Mouse (Mus musculus) WW6 (cell line): ENCODE data around the gene Rere.
"Not testable (repeated sequence)": the region's sequence is repeated elsewhere in the genome, so short reads cannot be mapped to it uniquely, and the experiment has no call there.

ENCODE experiments used
- DNase-seq: peaks from one replicate; pipeline ENCODE4 v3.0.0-alpha.2; 2013; ENCODE audit warnings: low read depth, low spot score

Gene Rere

DNA sequence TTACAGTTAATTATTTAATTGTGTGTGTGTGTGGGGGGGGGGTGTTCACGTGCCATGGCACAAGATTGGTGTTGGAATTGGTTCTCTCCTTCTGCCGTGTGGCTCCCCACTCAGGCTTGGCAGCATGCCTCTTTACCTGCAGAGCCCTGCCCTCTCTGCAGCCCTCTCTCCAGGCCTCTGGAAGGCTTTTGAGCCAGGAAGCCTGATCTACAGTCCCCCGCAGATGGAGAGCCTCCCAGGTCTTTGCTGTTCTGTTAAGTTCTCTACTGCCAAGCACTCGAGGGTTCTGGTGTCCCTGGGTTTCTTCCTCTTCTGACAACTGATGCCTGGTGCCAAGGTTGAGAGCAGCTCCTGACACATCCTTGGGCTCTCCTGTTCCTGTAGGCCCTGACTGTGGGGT, 27.0 kb upstream of the Rere start:
- no peak for DNase-seq

DNA sequence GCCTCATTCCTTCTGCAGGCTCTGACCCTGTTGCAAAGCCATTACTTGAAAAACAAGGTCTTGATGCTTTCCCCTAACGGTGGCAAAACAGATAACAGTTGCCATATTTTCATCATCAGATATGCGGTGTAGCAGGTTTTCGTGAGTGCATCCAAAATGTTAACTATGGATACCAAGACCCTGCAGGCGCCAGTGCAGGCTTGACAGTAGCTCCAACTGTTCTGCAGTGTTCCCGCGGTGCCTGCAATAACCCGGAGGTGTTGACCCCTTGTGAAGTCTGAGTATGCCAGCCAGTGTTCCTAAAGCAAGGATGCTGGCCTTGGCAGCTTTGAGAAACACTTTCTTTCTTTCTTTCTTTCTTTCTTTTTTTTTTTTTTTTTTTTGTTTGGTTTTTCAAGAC, 26.3 kb upstream of the Rere start:
- no peak for DNase-seq

DNA sequence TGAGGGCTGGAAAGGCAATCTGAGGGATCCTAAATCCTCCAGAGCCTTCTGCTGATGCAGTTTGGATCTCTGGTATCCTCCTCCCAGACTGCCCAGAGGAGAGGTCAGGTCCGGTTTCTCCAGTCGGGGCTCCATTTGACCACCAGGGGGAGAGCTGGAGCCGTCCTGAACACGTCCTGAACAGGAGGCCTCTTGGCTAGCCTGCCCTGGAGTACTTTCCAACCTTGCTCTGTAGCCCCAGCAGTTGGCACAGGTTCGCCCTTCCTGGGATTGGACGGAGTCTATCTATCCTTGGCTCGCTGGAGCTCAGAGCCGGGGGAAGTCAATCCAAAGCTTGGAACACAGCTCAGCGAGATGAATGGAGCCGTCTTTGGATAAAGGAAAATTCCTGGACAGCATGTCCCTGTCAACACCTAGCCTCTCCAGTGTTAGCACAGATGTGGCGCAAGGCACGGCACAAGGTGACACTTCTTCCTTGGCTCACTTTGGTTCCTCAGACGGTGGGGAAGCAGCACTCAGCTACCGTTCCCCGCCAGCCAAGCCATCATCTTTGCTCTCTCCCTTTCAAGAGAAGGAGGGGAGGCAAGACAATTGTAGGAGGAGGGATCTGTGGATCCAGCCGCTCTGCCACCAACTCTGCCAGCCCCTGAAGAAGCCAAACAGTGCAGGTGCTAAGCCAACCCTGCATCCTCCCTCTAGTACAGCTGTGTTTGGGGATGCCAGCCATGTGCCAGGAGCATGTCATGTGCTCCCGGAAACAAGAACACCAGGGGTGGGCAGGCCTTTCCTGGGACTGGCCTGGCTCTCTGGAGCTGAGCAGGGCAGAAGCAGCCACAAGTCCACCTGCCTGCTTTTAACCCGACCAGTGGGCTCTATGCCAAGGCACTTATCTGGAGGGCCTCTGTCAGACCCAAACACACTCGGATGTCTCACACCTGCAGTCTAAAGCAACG, 23.9 kb upstream of the Rere start:
- DNase-seq: no peak

DNA sequence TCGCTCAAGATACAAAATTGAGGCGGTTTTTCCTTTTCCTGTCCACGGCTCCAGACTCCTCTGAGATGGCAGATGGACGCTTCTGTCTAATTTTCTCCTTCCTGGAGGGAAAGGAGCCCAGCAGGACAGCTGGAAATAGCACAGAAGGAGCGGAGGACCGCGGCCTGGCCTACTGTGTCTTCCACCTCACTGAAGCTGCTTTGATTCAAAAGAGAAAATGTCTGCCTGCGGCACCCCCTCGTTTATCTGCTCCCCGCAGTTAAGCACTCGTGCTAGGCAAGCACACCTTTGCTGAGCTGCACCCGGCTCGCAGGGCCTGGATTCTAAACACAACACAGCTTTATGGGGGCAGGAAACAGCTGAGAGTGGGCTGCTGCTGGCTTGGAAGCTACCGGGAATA, 23.1 kb upstream of the Rere start:
- DNase-seq: no peak

DNA sequence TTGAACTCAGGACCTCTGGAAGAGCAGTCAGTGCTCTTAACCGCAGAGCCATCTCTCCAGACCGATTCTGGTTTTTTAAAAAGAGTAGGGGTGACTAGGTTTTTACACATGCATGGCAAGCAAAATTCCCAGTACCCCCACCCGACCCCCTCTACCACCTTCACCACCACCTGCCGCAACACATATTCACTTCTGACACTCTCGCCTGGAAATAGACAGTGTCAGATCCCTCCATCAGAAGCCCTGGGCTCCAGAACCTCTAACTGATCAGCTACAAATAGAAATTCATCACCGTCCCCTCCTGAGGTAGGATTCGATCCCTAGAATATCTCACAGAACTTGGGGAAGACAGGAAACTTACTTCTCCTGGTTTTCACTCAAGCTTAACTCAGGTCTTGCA, 21.9 kb upstream of the Rere start:
- no peak for DNase-seq

DNA sequence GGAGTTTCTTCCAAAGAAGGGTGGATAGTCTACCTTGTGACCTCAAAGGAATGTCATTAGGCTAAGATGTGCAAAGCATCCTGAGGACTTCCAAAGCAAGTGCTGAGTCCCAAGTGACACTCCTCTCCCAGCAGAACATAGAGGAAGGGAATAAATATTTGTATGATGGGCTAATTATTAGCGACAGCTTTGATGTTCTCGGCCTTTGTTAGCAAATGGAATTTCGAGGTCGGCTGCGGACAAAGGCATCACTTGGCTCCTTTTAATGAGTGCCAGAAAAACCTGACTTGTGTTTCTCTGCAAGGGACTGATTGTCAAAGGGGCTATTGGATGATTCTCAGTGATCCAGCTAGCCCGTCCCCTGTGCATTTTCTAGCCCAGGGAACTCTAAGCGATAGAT, 21.3 kb upstream of the Rere start:
- DNase-seq: no peak

DNA sequence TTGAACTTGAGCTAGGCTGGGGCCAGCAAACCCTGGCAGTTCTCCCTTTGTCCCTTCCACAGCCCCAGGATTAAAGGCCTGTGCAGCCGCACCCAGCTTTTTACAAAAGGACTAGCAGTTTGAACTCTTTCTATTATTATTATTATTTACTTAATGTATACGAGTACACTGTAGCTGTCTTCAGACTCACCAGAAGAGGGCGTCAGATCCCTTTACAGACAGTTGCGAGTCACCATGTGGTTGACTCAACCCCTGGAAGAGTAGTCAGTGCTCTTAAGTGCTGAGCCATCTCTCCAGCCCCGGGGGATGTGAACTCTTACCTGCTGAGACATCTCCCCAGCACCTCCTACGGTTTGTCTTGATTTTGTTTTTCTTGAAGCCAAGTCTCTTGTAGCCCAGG, 20.7 kb upstream of the Rere start:
- no peak for DNase-seq

DNA sequence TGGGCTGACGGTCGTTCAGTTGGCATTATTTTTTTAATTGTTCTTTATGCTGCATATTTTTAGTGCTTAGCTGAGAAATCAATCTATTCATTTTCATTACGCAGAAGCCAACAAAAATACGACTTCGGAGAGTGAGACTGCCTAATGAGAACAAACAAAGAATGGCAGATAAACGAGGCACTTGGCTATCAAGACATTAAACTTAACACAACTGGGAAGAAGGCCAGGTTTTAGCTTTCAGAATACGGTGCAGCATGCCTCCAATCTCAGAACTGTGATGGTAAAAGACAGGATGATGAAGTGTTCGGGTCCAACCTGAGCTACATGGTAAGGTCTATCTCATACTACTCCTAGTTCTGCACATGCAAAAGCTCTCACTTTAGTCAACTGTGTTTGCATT, 19.1 kb upstream of the Rere start:
- DNase-seq: no peak

DNA sequence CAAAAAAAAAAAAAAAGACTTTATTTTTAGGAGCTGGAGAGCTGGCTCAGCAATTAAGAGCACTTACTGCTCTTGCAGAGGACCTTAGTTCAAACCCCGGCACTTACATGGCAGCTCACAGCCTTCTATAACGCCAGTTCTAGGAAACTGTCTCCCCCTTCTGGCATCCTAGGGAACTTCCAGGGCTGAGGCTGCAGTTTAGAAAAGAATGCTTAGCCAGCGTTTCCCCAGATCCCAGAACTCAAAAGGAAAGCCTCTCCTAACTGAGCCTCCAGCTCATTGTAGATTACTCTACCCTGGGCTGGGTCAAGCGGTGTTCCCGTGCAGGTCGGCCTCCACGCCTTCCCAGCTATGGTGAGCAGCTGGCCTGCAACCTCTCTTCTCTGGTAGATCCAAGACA, 16.5 kb upstream of the Rere start:
- DNase-seq: peak; percentile 70

DNA sequence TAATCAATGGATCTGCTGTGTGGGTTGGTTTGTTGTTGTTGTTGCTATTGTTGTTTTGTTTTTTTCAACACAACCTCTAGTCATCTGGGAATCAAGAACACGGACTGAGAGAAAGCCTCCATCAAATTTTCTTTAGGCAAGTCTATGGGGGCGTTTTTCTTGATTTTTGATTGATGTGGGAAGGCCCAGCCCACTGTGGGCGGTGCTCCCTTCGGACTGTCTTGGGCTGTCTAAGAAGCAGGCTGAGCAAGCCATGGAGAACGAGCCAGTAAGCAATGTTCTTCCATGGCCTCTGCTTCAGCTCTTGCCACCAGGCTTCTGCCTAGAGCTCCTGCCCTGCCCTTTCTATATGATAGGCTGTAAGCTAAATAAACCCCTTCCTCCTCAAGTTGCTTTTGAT, 16.0 kb upstream of the Rere start:
- DNase-seq: no peak

DNA sequence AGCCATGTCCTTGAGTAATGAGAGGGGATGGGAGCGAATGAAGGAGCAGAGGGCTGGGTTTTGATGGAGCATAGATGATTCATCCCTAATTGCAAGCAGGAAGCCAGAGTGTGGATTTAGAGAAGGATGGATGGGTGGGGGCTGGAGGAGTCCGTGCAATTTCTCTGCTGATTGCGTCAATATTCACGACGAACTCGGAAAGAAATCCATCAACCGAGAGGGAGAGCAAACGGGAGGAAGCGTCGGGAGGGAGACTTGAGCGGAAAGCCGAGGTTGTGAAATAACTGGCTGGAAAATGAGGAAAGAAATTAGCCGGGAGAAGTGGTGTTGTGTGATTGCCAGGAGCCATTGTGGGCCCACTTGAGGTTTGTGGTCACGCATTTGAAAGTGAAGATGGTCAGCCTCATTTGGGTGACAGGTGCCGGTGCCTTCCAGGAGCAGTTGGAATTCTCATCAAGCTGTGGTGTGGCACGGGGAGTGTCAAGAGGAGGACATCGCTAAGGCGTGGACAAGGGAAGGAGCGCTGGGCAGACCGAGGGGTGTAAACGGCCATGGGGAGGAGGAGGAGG, 14.7 kb upstream of the Rere start:
- DNase-seq: no peak

DNA sequence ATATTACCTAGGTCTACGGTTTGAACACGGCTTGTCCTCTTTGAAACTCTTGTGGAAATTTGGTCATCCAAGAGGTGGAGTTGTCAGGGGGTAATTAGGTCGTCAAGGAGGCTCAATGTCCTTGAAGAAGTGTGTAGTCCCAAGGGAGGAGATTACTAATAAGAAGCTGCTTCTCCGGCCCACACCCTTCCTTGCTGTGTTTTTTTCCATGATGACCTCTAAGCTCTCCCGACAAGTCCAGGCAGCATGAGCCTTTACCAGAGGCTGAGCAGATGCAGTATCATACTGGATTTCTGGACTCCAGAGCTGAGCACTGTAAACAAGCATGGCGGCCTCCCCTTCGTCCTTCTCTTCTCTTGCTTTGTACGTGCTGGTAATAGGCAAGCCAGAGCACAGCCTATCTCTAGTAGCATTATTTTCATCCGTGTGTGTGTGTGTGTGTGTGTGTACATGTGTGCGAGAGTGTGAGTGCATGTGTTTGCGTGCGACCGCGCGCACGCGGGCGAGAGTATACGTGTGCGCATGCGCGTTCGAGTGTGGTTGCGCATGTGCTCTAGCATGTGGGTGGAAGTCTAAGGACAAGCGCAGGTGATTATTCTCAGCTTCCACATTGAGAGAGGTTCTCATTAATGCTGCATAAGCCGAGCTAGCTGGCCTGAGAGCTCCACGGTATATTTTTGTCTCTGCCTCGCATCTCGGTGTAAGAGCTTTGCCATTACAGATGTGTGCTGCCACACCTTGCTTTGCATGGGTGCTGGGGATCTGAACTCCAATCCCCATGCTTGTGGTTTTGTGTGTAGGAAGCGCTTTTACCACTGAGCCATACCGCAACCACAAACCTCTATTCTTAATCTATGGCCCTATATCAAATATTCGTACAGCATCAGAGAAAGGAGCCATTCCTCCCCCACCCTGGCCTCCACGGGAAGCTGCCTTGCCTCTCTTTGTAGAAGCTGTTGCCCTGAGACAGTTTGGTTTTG, 12.5 kb upstream of the Rere start:
- no peak for DNase-seq

DNA sequence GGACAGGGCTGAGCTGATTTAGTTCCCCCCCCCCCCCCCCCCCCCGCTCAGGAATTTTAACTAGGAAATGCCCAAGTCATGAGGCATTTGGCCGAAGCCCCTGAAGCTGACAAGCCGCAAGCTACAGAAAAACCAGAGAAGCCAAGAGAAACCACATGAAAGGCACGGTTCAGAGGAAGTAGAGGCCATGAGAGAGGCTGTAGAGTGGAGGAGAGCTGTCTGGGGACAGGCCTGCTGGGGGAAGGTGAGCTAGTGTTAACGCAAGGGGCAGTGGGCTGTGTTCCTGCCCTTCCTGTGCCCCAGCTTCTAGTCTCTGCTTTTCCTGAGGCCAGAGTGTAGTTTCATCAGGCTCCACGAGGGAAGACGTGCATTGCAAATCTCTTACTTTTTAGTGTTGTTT, 11.8 kb upstream of the Rere start:
- no peak for DNase-seq

DNA sequence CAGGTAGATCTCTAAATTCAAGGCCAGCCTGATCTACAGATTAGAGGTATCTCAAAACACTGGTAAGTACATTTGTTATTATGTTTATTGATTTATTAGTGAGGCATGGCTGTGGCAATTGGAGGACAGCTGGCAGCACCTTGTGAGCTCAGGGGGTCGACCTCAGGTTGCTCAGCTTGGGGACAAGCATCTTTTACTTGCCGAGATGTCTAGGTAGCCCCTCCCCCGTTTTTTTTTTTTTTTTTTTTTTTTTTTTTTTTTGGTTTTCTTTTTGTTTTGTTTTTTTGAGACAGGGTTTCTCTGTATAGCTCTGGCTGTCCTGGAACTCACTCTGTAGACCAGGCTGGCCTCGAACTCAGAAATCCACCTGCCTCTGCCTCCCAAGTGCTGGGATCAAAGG, 10.7 kb upstream of the Rere start:
- DNase-seq: not testable (repeated sequence)

DNA sequence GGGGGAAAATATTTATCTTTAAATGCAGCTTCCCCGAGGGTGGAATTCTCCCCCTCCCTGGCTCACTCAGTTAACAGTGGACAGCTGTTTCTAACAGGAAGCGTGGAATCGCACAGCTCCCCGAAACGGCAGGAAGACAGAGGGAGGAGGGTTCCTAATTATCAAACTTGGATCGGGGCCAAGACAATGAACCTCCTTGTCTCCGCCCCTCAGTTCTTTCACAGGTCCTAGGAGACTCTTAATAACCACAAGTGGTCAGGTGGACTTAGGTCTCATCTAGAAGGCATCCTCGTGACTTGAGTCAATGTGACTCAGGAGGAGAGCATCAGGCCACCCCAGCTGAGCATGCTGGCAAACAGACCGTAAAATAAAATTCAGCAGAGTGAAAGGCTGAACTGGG, 8.7 kb upstream of the Rere start:
- no peak for DNase-seq

DNA sequence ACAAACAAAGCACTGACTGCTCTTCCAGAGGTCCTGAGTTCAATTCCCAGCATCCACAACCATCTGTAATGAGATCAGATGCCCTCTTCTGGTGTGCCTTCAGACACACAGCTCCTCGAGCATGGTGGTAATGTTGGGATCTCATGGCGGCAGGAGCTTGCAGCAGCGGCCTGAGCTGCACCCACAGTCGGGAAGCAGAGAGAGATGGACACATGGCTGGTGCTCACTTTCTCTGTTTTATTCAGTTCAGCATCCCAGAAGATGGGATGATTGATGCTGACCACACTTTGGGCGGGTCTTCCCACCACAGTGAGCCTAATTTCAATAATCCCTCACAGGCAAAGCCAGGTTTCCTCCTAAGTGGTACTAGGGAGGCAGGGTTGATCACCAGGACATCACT, 5.9 kb upstream of the Rere start:
- DNase-seq: no peak

DNA sequence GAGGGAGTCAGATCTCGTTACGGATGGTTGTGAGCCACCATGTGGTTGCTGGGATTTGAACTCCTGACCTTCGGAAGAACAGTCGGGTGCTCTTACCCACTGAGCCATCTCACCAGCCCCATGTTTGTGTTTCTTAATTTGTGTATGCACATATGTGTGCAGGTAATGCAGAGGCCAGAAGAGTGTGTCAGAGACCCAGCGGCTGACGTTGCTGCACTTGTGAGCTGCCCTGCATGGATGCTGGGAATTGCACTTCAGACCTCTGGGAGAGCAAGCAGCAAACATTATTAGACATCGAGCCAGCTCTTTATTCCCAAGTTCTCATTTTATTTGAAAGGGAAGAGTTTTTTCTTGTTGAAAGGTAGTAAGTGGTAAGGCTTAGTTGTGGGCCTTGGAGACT, 2.1 kb upstream of the Rere start:
- not testable (repeated sequence) for DNase-seq

DNA sequence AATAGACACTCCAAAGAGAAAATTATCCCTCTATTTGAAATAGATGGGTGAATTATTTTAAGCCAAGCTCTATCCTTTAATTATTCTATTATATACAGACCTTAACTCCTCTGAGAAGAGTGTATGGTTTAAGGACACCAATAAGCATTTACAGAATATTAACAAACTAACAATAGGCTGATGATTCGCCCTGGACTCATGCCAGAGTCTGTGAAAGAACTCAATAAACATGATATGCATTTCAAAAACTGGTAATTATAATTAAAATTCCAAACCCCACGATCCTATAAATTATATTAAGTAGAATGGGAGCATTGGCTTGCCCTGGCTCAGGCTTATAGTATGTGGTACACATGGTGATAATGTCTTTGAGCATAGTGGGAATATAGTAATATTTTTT, 1.4 kb upstream of the Rere start:
- no peak for DNase-seq

DNA sequence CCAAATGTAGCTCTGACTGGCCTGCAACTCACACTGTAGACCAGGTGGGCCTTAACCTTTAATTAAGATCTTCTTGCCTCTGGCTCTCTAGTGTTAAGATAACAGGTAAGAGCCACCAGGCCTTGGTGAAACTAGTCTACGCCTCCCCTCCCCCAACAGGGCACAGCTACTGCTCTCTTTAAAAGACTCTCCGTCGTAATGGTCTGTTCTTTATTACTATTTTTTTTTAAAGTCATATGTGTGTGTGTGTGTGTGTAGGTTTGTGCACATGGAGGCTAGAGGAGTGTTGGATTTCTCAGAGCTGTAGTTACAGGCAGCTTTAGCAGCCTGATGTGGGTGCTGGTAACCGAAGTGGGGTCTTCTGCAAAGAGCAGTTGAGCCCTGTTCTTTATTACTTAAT, 987 bp upstream of the Rere start:
- DNase-seq: no peak

DNA sequence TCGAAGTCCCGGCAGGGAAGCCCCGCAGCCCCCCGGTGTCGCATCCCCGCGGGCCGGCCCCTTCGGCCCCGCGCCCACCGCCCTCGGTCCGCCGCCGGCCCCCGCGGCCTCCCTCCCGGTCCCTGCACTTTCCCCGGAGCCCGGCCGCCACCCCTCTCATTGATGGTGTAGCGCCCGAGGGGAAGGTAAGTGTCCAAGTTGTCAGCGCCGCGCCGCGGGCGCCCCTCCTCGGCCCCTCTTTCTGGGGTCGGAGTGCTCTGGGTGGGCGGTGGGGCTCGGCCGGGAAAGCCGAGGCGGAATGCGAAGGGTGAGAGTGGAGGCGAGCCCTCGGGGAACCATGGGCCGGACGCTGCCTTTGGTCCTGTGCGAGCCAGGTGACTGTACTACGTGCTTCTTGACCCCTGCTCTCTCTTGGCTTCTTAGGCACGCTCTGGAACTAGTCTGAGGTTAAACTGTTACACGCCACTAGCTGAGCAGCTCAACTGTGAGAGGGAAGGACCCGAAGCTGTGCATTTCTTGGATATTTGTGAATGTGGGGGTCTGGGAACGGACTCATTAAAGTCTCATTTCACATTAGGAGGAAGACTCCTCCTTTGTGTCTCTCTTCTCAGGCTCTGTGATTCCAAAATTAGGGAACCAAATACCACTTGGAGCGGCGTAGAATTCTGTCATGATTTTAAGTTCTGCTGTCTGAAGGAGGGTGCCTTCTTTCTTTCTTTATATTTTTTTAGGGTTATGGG, 615 bp downstream of the Rere start:
- DNase-seq: no peak

DNA sequence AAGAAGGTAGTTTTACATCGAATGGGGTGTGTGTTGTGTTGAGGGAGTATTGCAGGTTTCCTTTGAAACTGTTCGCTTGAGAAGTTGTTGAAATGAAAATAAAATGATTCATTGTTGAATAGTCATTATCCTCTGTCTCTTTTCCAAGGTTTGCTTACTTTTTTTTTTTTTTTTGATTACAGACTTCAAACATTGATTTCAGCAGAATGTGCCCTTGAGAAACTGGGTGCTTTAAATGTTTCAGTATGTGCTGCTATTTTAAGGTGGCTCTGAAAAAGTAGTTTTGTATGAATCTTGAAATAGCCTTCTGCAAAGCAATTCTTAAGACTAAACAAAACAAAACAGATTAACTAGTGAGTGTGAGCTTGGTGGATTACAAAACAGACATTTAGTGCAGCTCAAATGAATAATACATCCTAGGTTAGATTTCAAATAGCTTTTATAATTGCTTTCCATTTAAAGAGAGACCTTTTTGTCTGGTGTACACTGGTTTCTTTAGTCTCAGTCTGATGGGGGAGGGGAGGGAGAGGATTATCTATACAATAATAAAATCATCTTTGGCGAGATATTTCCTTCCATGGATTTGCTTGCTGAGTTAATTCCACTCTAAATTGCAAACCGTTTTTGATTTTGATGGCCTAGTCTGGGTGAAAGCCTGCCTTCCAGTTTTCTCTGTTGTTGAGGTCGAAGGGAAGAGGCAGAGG, 1.3 kb downstream of the Rere start:
- no peak for DNase-seq
